Mouse (Mus musculus): ENCODE results near the gene Ascl2. TPM values are rescaled to one million over a fixed set of nuclear protein-coding genes. Genes with fewer than 3 reads are reported as not detected.

Gene Ascl2
- total RNA-seq (2015; ENCODE audit: low replicate concordance) (1.4 TPM in 1 of 2 replicates, not detected in the other), total RNA-seq (2017; ENCODE audit: low replicate concordance) (not detected in 2 replicates)

GRCm38 (mm10) chr7:142968809-142969511, at the start of gene Ascl2:
Ascl2 (minus strand) TSS chr7:142969264.
- ATAC-seq (replicated peaks; ENCODE audit: low FRiP score, poor library complexity, severe bottlenecking) = no peak

GRCm38 (mm10) chr7:143017181-143017580, 48.1 kb upstream of the Ascl2 start:
- no peak for ATAC-seq (replicated peaks; ENCODE audit: low FRiP score, poor library complexity, severe bottlenecking)

GRCm38 (mm10) chr7:143016424-143017142, 47.5 kb upstream of the Ascl2 start:
- ATAC-seq (replicated peaks; ENCODE audit: low FRiP score, poor library complexity, severe bottlenecking) = no peak

DNA sequence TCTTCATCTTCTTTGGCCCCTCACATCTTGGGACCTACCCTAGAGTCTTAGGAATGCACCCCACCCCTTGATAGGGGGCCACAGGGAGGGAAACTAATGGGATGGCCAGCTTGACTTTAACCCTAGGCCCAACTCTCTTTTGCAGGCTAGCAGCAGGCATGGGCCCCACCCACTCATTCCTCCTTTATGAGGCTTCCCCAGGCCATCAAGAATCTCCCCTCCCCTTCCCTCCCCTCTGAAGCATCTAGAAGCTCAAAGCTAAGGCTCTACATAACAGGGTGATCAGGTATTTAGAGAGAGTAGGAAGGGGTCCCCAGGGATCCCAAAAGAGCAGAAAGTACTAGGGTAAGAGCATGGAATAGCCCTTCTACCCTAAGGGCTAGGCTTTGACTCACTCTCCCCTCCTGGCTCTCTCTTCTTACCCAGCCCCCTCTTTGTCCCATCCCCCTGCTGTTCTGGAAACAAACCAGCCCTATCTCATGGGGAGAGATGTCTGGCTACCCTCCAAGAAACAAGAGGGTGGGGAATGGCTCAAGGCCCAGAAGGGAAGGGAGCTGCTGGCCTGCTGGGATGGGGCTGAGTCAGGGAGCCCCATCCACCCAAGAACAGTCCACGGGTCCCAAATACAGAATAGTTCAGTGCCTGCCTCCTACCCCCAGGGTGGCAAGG, 46.8 kb upstream of the Ascl2 start:
- ATAC-seq (replicated peaks; ENCODE audit: low FRiP score, poor library complexity, severe bottlenecking) = 0 out of 2 replicates have a peak, but pooled peaks have one; percentile 32

DNA sequence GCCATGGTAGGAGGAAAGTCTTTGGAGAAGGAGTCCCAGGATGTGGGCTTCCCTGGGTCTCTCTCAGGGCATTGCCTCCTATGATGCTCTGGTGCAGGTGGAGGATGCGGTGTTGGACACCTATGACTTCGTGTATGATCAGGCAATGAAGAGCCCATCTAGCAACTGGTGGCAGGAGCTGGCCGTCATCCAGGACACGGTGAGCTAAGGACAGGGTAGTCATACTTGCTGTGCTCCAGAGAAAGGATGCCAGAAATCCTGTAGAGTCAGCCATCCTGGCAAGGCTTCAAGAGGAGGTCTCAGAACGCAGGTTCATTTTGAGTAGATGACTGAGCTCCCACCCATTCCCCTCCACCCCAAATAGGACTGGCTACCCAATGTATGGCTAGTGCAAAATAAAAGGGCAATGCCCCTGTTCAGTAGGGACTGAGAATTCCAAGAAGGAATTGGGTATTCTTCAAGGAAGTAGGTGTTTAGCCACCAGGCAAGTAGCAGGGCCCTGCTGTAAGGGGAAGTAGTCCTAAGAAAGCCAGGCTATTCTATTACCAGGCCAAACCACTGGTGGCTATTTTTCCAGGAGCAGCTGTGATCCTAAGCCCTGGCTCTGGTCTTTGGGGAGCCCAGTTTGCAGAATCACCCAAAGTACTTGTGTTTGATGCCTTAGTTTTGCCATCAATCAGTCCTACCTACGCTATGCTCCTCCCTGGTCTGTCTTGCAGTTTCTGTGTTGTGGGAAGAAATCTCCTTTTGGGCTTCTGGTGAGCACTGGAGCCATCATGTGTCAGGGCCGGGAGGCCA, 46.0 kb upstream of the Ascl2 start:
- no peak for ATAC-seq (replicated peaks; ENCODE audit: low FRiP score, poor library complexity, severe bottlenecking)

DNA sequence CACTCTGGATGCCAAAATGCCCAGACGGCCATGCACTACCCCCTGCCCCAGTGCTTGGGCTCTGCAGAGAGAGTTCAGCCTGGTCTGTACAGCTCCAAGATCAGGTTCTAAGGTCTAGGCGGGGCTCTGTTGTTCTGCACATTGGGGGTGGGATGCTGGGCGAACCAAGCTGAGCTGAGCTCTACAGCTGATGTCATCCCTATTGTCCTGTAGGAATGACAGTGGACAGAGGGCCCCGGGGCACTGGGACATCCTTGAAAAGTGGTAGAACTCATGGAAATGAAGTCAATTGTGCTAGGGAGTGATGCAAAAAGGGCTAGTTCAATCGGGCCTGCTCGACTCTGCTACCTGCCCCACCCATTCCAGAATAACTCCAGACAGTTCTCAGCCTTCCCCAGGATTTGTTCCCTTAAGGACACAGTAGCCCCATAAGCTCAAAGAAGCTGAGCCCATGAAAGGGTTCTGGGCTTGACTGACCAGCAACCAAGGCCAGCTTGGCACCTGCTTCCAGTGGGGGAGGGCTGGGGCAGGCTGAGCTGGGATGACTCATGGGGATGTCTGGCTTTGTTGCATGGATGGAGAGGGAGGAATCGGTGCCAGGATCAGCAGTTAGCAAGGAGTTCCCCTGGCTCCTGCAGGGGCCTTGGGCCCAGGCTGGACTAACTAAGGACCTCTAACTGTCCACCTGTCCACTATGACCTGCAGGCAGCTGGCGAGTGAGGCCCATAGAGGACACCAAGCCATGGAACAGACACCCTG, 44.5 kb upstream of the Ascl2 start:
- ATAC-seq (replicated peaks; ENCODE audit: low FRiP score, poor library complexity, severe bottlenecking) = no peak

DNA sequence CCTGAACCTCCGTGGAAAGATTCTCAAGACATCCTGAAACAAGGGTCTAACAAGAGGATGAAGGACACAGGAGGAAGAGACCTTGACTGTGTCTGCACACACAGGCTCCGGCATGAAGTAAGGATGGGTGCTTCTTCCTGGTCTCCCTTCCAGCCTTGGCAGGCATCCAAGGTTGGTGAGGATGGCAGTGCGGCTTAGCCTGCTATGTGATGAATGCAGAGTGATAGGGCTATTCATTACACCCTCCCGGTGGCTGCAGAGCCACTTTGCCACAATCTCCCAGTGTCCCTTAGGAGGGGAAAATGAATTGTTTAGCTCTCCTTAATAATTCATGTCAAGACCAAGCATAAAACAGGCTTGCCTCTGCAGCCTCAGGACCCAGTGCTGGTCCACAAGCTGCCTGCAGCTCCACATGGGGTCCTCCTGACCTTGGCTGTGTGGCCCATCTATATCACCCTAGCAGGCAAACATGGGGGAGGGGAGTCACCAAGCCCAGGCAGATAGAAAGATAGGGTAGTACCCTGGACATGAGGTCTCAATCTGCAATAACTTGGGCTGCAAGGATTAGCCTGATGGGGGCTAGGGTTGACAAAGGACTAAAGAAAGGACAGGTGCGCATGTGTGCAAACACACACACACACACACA, 43.3 kb upstream of the Ascl2 start:
- ATAC-seq (replicated peaks; ENCODE audit: low FRiP score, poor library complexity, severe bottlenecking) = no peak

- ATAC-seq (replicated peaks; ENCODE audit: low FRiP score, poor library complexity, severe bottlenecking) = no peak
These were observed 42.2 kb upstream of the Ascl2 start for GRCm38 (mm10) chr7:143011226-143011625.

- ATAC-seq (replicated peaks; ENCODE audit: low FRiP score, poor library complexity, severe bottlenecking) = no peak
These were observed 40.9 kb upstream of the Ascl2 start for GRCm38 (mm10) chr7:143009996-143010395.

- ATAC-seq (replicated peaks; ENCODE audit: low FRiP score, poor library complexity, severe bottlenecking) = no peak
These were observed 40.1 kb upstream of the Ascl2 start for GRCm38 (mm10) chr7:143008996-143009665.

DNA sequence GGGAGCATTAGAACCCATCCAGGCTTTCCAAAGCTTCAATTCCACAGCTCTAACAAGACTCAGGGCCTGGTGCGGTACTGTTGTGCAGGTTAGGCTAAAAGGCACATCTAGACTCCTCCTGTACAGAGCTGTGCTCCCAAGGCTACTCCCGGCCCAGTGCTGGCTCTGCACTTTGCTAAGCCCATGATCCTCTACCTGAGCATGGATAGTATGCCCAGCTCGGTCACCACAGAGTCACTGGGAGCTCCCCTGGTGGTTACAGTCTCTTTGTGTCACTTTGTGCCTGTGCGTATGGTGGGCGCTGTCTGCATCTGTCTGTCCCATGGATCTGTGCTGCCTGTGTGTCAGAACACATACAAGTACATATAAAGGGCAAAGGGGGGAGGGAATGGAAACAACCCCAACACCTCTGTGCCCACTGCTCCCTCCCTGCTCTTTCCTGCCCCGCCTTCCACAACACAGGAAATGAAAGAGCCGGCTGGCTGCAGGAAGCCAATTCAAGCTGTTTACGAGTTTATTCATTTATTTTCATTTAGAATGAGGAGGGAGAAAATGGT, 39.4 kb upstream of the Ascl2 start:
- 0 out of 2 replicates have a peak, but pooled peaks have one; percentile 0 for ATAC-seq (replicated peaks; ENCODE audit: low FRiP score, poor library complexity, severe bottlenecking)

DNA sequence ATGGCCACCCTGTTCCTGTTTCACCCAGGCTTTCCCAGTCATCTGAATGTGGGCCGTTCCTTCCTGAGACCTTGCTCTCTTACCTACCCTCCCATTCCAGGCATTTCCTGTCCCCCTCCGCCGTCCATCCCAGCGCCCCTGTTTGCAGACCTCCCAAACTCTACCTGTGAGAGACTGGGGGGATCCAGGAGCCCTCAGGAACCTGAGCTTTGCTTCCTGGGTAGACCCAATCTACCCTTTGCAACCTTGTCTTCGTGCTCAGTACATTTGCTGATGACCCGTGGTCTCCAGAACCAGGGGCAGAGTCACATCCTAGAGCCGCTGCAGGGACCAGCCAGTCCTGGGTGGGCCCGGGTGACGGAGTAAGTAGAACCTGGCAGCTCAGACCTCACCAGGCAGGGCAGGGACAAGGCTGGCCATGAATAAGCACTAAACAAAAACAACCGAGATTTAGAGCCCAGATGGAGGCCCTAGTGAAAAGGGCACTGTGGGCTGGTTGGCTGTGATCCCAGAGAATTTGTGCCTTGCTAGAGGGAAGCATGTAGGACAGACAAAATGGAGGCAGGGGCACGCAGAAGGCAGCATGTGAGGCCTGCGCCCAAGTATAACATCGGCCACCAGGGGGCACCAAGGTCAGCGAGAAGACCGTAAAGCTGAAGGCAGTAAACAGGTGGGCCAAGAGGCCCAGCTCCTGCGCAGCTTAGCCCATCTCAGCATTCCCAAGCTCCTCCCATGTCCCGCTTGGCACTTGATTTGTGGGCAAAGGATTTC, 38.7 kb upstream of the Ascl2 start:
- ATAC-seq (replicated peaks; ENCODE audit: low FRiP score, poor library complexity, severe bottlenecking) = peak; percentile 57

DNA sequence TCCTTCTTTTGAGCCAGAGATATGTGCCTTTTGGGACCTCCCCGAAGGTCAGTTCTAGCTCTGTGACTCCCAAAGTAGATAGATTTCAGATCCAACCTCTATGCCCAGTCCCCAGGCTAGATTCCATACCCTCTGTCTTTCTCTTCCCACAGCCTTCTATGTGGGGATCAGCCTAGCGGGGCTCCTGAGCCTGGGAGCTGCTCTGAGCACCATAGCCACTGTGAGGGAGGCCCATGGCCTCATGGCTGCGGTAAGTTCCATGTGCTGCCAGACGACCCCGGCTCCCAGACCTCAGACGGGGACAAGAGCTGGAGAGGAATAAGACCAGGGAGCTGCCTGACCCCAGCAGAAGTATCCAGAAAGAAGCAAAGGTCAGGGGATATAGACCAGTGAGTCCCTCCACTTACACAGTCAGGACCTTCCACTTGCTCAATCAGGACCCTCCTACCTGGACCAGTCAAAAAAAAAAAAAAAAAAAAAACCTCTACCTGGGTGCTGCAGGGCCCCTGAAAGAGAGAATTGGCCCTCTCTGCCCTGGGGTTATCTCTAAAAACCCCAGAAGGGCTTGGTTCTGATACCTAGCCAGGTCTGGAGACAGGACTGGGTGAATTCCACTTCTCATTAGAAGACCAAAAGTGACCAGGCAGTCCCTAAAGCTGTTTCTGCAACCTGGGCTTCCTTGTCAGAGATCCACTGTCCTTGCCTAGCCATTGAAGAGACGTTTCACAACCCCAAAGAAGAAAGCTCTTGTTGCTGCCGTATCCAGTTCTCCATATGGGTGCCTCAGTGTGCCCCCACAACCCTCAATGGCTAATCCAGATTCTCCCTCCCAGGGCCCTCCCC, 37.9 kb upstream of the Ascl2 start:
- no peak for ATAC-seq (replicated peaks; ENCODE audit: low FRiP score, poor library complexity, severe bottlenecking)

GRCm38 (mm10) chr7:143006097-143006755, 37.2 kb upstream of the Ascl2 start:
- ATAC-seq (replicated peaks; ENCODE audit: low FRiP score, poor library complexity, severe bottlenecking) = peak; percentile 69

DNA sequence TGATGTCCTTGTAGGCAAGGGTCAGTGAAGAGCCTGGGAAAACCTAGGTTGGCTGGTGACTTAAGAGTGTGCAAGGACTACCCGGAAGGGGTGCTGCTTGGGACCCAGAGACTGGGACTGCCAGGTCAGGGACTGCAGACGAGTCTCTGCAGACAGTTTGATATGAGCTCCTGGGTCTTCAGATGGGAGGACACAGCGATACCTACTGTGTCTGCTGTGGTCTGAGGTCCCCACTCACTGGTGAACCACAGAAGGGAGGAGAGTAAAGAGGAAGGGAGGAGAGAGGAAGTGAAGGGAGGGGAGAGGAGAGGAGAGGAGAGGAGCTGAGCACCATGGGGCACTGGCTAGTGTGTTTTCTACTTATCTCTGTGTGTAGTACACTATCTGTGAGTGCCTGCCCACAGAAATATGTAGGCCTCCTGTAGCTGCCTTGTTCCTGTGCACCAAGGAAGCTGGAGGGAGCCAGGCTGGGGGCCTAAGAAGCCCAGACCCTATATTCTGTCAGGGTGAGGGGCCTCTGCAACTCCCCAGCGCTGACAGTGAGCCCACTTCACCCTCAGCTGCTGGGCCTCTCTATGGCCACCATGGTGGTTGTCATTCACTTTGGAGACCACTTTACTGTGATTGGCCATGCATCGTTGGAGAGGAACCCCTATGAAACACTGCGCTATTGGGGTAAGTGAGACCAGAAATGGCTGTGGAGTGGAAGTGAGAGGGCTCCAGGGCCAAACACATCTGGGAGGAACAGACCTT, 36.5 kb upstream of the Ascl2 start:
- peak; percentile 51 for ATAC-seq (replicated peaks; ENCODE audit: low FRiP score, poor library complexity, severe bottlenecking)

Measured in erythroid progenitor cell, adult 5-6 weeks (primary cell).